Mouse (Mus musculus): ENCODE measurements at regions not wholly inside any gene's neighbourhood (a gene's known extent, or its start where the extent isn't known, plus 50 kb on each side); places are given as distances from the start of the nearest gene placed in this dataset.

- TF ChIP-seq POLR2A (IDR thresholded peaks at IDR 0.05; ENCODE audit: extremely low read depth, insufficient read depth, low read length): no peak
- no peak for TF ChIP-seq CTCF (IDR thresholded peaks at IDR 0.05; ENCODE audit: low read depth, low read length)
Measured at GRCm38 (mm10) chr2:178850320-178850719, 420.0 kb downstream of the Cdh26 start.

All from liver, adult 2 months (tissue).